Mouse (Mus musculus) ZHBTc4 (cell line): ENCODE results near the gene Ager.

ENCODE experiments used
- DNase-seq: peaks from one replicate; pipeline ENCODE4 v3.0.0-alpha.2; 2011; ENCODE audit warnings: low read depth, low spot score

The Ager gene

GRCm38 (mm10) chr17:34604511-34605237, 7.0 kb downstream of the Ager start:
- no peak for DNase-seq

GRCm38 (mm10) chr17:34605609-34606008, 7.9 kb downstream of the Ager start:
- peak; percentile 96 for DNase-seq

GRCm38 (mm10) chr17:34606186-34607039, 8.8 kb downstream of the Ager start:
- DNase-seq = no peak

- DNase-seq = no peak
Observed at GRCm38 (mm10) chr17:34607997-34608396, 10.3 kb downstream of the Ager start.

- no peak for DNase-seq
Observed at GRCm38 (mm10) chr17:34611050-34611449, 13.4 kb downstream of the Ager start.

GRCm38 (mm10) chr17:34613054-34613645, 15.5 kb downstream of the Ager start:
- no peak for DNase-seq

- no peak for DNase-seq
Observed at GRCm38 (mm10) chr17:34613830-34614229, 16.2 kb downstream of the Ager start.

- DNase-seq = no peak
Observed at GRCm38 (mm10) chr17:34615871-34616270, 18.2 kb downstream of the Ager start, which contains the start of gene Egfl8. Gene Egfl8 (minus strand): TSS chr17:34615971.

- peak; percentile 84 for DNase-seq
Observed at GRCm38 (mm10) chr17:34618999-34619398, 21.3 kb downstream of the Ager start.

GRCm38 (mm10) chr17:34621006-34621405, 23.3 kb downstream of the Ager start:
- DNase-seq = no peak

- DNase-seq = no peak
Observed at GRCm38 (mm10) chr17:34623161-34623560, 25.5 kb downstream of the Ager start.

- DNase-seq = no peak
Observed at GRCm38 (mm10) chr17:34624981-34625380, 27.3 kb downstream of the Ager start.

- no peak for DNase-seq
Observed at GRCm38 (mm10) chr17:34626062-34626772, 28.6 kb downstream of the Ager start.

- DNase-seq = peak; percentile 55
Observed at GRCm38 (mm10) chr17:34626773-34627092, 29.1 kb downstream of the Ager start.

GRCm38 (mm10) chr17:34627093-34627942, 29.7 kb downstream of the Ager start:
- peak; percentile 85 for DNase-seq

- DNase-seq = no peak
Observed at GRCm38 (mm10) chr17:34627943-34628643, 30.4 kb downstream of the Ager start, which contains the start of gene Ppt2. Gene Ppt2 (minus strand): TSS chr17:34628510.

- DNase-seq = no peak
Observed at GRCm38 (mm10) chr17:34628644-34628967, 30.9 kb downstream of the Ager start.

GRCm38 (mm10) chr17:34629221-34629751, 31.6 kb downstream of the Ager start, which contains the start of gene Prrt1:
Gene Prrt1 (plus strand): TSS chr17:34629533.
- DNase-seq = peak; percentile 56

- no peak for DNase-seq
Observed at GRCm38 (mm10) chr17:34629796-34630603, 32.3 kb downstream of the Ager start.
